Comparison of ENCODE assay signal across 8 mouse cellular contexts in genomic region chr11:9011348-9011747, GRCm38 (mm10). TPM values are rescaled to one million over a fixed set of nuclear protein-coding genes. Genes with fewer than 3 reads are reported as not detected.
DNase-seq lines count a peak whose midpoint lies in the region; ATAC-seq and TF ChIP-seq lines count a peak whose summit lies in the region.

No protein-coding gene starts in this region.

- H3K4me2 ChIP-seq in limb, embryonic 15.5 days, result peak overlapping the region; percentile 76
- peak overlapping the region; percentile 88 for H3K4me2 ChIP-seq in stomach, embryonic 16.5 days (ENCODE audit: low read depth, low read length)

- no peaks in the 10 kb centered on the region for H3K4me1 ChIP-seq in cerebellum, adult 2 months (ENCODE audit: control insufficient read depth, insufficient read depth, low read length)
- no peaks in the 10 kb centered on the region for H3K4me1 ChIP-seq in thymus, adult 2 months (replicated peaks; ENCODE audit: control insufficient read depth, insufficient read depth, low read length)
- peaks cover 9% of the 10 kb centered on the region for H3K4me1 ChIP-seq in limb, embryonic 15.5 days
- H3K4me1 ChIP-seq in stomach, embryonic 16.5 days (ENCODE audit: control insufficient read depth, insufficient read depth, low read length), result peaks cover 12% of the 10 kb centered on the region

- no peak for TF ChIP-seq CTCF in cerebellum, adult 2 months (IDR thresholded peaks at IDR 0.05; ENCODE audit: borderline replicate concordance, insufficient read depth, low read depth, low read length)
- no peak for TF ChIP-seq CTCF in thymus, adult 2 months (IDR thresholded peaks at IDR 0.05; ENCODE audit: borderline replicate concordance, control insufficient read depth, extremely low read depth, insufficient read depth, low read length, poor library complexity)

- no peak overlapping the region for H3K27ac ChIP-seq in cerebellum, adult 2 months (ENCODE audit: insufficient read depth, low read length)
- no peak overlapping the region for H3K27ac ChIP-seq in thymus, adult 2 months (ENCODE audit: control insufficient read depth, insufficient read depth, low read length)
- H3K27ac ChIP-seq in limb, embryonic 15.5 days, result peak overlapping the region; percentile 94
- peak overlapping the region; percentile 95; the same call in 1 of the 2 replicates for H3K27ac ChIP-seq in stomach, embryonic 16.5 days (ENCODE audit: low read length)

- H3K27me3 ChIP-seq in cerebellum, adult 2 months (ENCODE audit: control insufficient read depth, insufficient read depth, low read length), result no peaks in the 10 kb centered on the region
- no peaks in the 10 kb centered on the region for H3K27me3 ChIP-seq in thymus, adult 2 months (ENCODE audit: control insufficient read depth, insufficient read depth, low read length)
- H3K27me3 ChIP-seq in limb, embryonic 15.5 days, result peaks cover 6% of the 10 kb centered on the region; the same call in 1 of the 2 replicates
- no peaks in the 10 kb centered on the region for H3K27me3 ChIP-seq in stomach, embryonic 16.5 days (ENCODE audit: control insufficient read depth, insufficient read depth, low read length)

- DNase-seq in cerebellum, adult 2 months, result no peak
- no peak for DNase-seq in cerebellum, postnatal 36 days
- DNase-seq in thymus, adult 2 months, result no peak
- DNase-seq in thymus, postnatal 0 days (ENCODE audit: low spot score), result no peak
- no peak for DNase-seq in right cerebral cortex, postnatal 36 days (ENCODE audit: low spot score in 2 of 2)

- H3K4me3 ChIP-seq in cerebellum, adult 2 months (replicated peaks; ENCODE audit: insufficient read depth, low read depth, low read length), result peak overlapping the region; percentile 72
- H3K4me3 ChIP-seq in thymus, adult 2 months (ENCODE audit: control insufficient read depth, insufficient read depth, low read length), result peak overlapping the region; percentile 76
- peak overlapping the region; percentile 75 for H3K4me3 ChIP-seq in limb, embryonic 15.5 days
- peak overlapping the region; percentile 74 for H3K4me3 ChIP-seq in stomach, embryonic 16.5 days (replicated peaks; ENCODE audit: low read length)

- WGBS in cerebellum, adult 2 months, result 8% methylated on average over 3 of the region's 3 CpGs
- WGBS in thymus, adult 2 months, result 4% methylated on average over 3 of the region's 3 CpGs
- 2% methylated on average over 3 of the region's 3 CpGs for WGBS in limb, embryonic 15.5 days
- 4% methylated on average over 3 of the region's 3 CpGs for WGBS in stomach, embryonic 16.5 days

- no peaks in the 10 kb centered on the region for H3K9me3 ChIP-seq in limb, embryonic 15.5 days
- H3K9me3 ChIP-seq in stomach, embryonic 16.5 days (replicated peaks; ENCODE audit: control insufficient read depth, low read length), result no peaks in the 10 kb centered on the region

- TF ChIP-seq POLR2A in cerebellum, adult 2 months (IDR thresholded peaks at IDR 0.05; ENCODE audit: borderline replicate concordance, insufficient read depth, low read length), result no peak
- no peak for TF ChIP-seq POLR2A in thymus, adult 2 months (IDR thresholded peaks at IDR 0.05; ENCODE audit: control insufficient read depth, extremely low read depth, insufficient read depth, low read length, poor library complexity)

- peak overlapping the region; percentile 63 for H3K9ac ChIP-seq in limb, embryonic 15.5 days
- H3K9ac ChIP-seq in stomach, embryonic 16.5 days (ENCODE audit: low read length), result peak overlapping the region; percentile 87

- no peak for ATAC-seq in limb, embryonic 15.5 days (ENCODE audit: insufficient number of reproducible peaks, low FRiP score, low TSS enrichment, low read depth)
- ATAC-seq in stomach, embryonic 16.5 days (ENCODE audit: insufficient read depth, low FRiP score), result peak; percentile 43; the same call in 1 of the 2 replicates
- no peak for ATAC-seq in frontal cortex, adult (ENCODE audit: low TSS enrichment)

- no peaks in the 10 kb centered on the region for H3K36me3 ChIP-seq in thymus, adult 2 months (ENCODE audit: control insufficient read depth, insufficient read depth, low read length)
- H3K36me3 ChIP-seq in limb, embryonic 15.5 days, result peaks cover 11% of the 10 kb centered on the region
- H3K36me3 ChIP-seq in stomach, embryonic 16.5 days (ENCODE audit: control insufficient read depth, insufficient read depth, low read length), result 0 out of 2 replicates have a peak, but pooled peaks cover 7% of the 10 kb centered on the region

RNA-seq across cellular contexts. Expression of gene Hus1, which starts 0.4 kb away (rescaled TPM):
- polyA plus RNA-seq in cerebellum, adult 2 months (2012; rRNA removed), result 13.5 and 14.4 TPM in 2 replicates
- 13.9 and 14.2 TPM in 2 replicates for polyA plus RNA-seq in thymus, adult 2 months (2012; rRNA removed)
- polyA plus RNA-seq in thymus, postnatal 0 days (2015; fragmentation: Nextera tagmentation; extraction: Ambion mirVana), result 9.4 and 9.5 TPM in 2 replicates
- polyA plus RNA-seq in limb, embryonic 15.5 days (2015; fragmentation: Nextera tagmentation; extraction: Ambion mirVana), result 11.1 and 11.6 TPM in 2 replicates
- 15.0 and 15.5 TPM in 2 replicates for polyA plus RNA-seq in stomach, embryonic 16.5 days (2015; fragmentation: Nextera tagmentation; extraction: Ambion mirVana)

RNA-seq across cellular contexts. Expression of gene Gm11992, which starts 37.0 kb away (rescaled TPM):
- polyA plus RNA-seq in cerebellum, adult 2 months (2012; rRNA removed), result 1.1 and 1.5 TPM in 2 replicates
- 0.40 and 0.43 TPM in 2 replicates for polyA plus RNA-seq in thymus, adult 2 months (2012; rRNA removed)
- polyA plus RNA-seq in thymus, postnatal 0 days (2015; fragmentation: Nextera tagmentation; extraction: Ambion mirVana), result 0.31 and 0.43 TPM in 2 replicates
- 0.33 and 0.81 TPM in 2 replicates for polyA plus RNA-seq in limb, embryonic 15.5 days (2015; fragmentation: Nextera tagmentation; extraction: Ambion mirVana)
- polyA plus RNA-seq in stomach, embryonic 16.5 days (2015; fragmentation: Nextera tagmentation; extraction: Ambion mirVana), result 1.4 and 2.4 TPM in 2 replicates

RNA-seq across cellular contexts. Expression of gene Sun3, which starts 37.4 kb away (rescaled TPM):
- not detected in 2 replicates for polyA plus RNA-seq in cerebellum, adult 2 months (2012; rRNA removed)
- polyA plus RNA-seq in thymus, adult 2 months (2012; rRNA removed), result not detected in 2 replicates
- 0.20 TPM in 1 of 2 replicates, not detected in the other for polyA plus RNA-seq in thymus, postnatal 0 days (2015; fragmentation: Nextera tagmentation; extraction: Ambion mirVana)
- polyA plus RNA-seq in limb, embryonic 15.5 days (2015; fragmentation: Nextera tagmentation; extraction: Ambion mirVana), result not detected in 2 replicates
- 0.15 and 0.84 TPM in 2 replicates for polyA plus RNA-seq in stomach, embryonic 16.5 days (2015; fragmentation: Nextera tagmentation; extraction: Ambion mirVana)

RNA-seq across cellular contexts. Expression of gene Pkd1l1, which starts 38.3 kb away (rescaled TPM):
- polyA plus RNA-seq in cerebellum, adult 2 months (2012; rRNA removed), result 0.13 and 0.29 TPM in 2 replicates
- 0.30 and 0.51 TPM in 2 replicates for polyA plus RNA-seq in thymus, adult 2 months (2012; rRNA removed)
- 0.01 and 0.05 TPM in 2 replicates for polyA plus RNA-seq in thymus, postnatal 0 days (2015; fragmentation: Nextera tagmentation; extraction: Ambion mirVana)
- 0.08 and 0.09 TPM in 2 replicates for polyA plus RNA-seq in limb, embryonic 15.5 days (2015; fragmentation: Nextera tagmentation; extraction: Ambion mirVana)
- 0.09 TPM in 2 replicates for polyA plus RNA-seq in stomach, embryonic 16.5 days (2015; fragmentation: Nextera tagmentation; extraction: Ambion mirVana)

Comparison
In these comparisons a context has a peak if more than half of its experiments do, and no peak if none do; other contexts are left out.
1. H3K27ac ChIP-seq: peak in limb, embryonic 15.5 days (single experiment) and stomach, embryonic 16.5 days (single experiment); none in cerebellum, adult 2 months (single experiment) and thymus, adult 2 months (single experiment).
2. Peak in every context shown above with its lines, with median percentiles within 50 percentile points of each other: H3K4me3 ChIP-seq.